Mouse (Mus musculus): Measurements from ENCODE around the gene Ubap1. TPM values are rescaled to one million over a fixed set of nuclear protein-coding genes. Genes with fewer than 3 reads are reported as not detected.
A peak's percentile ranks its signal among the peaks of the same experiment; 100 is the strongest.

Gene Ubap1
- 10 to 100 TPM; 35.1 to 38.4 TPM for total RNA-seq (2021)

- DNase-seq, result peak; percentile 95
Observed at GRCm38 (mm10) chr4:41348584-41349198, at the start of gene Ubap1. Gene Ubap1, plus strand, starts transcription at chr4:41348996.

GRCm38 (mm10) chr4:41303671-41304070 lies 45.1 kb upstream of the Ubap1 start:
- no peak for DNase-seq

GRCm38 (mm10) chr4:41304302-41304701 lies 44.5 kb upstream of the Ubap1 start:
- DNase-seq, result no peak

- DNase-seq, result no peak
Observed at GRCm38 (mm10) chr4:41307406-41307805, 41.4 kb upstream of the Ubap1 start.

GRCm38 (mm10) chr4:41310567-41311563 lies 37.9 kb upstream of the Ubap1 start:
- DNase-seq, result no peak

GRCm38 (mm10) chr4:41313722-41314121 lies 35.1 kb upstream of the Ubap1 start:
- no peak for DNase-seq

- DNase-seq, result peak; percentile 97
Observed at GRCm38 (mm10) chr4:41314141-41315129, 34.4 kb upstream of the Ubap1 start, which contains the start of gene Dcaf12. Gene Dcaf12, minus strand, starts transcription at chr4:41314889.

- no peak for DNase-seq
Observed at GRCm38 (mm10) chr4:41315173-41315572, 33.6 kb upstream of the Ubap1 start.

- DNase-seq, result no peak
Observed at GRCm38 (mm10) chr4:41318267-41318666, 30.5 kb upstream of the Ubap1 start.

- no peak for DNase-seq
Observed at GRCm38 (mm10) chr4:41320971-41321370, 27.8 kb upstream of the Ubap1 start.

- DNase-seq, result no peak
Observed at GRCm38 (mm10) chr4:41326876-41327275, 21.9 kb upstream of the Ubap1 start.

GRCm38 (mm10) chr4:41329481-41329880 lies 19.3 kb upstream of the Ubap1 start:
- DNase-seq, result no peak

- DNase-seq, result no peak
Observed at GRCm38 (mm10) chr4:41331085-41331484, 17.7 kb upstream of the Ubap1 start.

GRCm38 (mm10) chr4:41331698-41332421 lies 16.9 kb upstream of the Ubap1 start:
- DNase-seq, result no peak

GRCm38 (mm10) chr4:41336546-41336945 lies 12.2 kb upstream of the Ubap1 start:
- DNase-seq, result no peak

- DNase-seq, result no peak
Observed at GRCm38 (mm10) chr4:41340912-41341550, 7.8 kb upstream of the Ubap1 start.

- no peak for DNase-seq
Observed at GRCm38 (mm10) chr4:41346011-41346410, 2.8 kb upstream of the Ubap1 start.

GRCm38 (mm10) chr4:41347839-41348238 lies 957 bp upstream of the Ubap1 start:
- no peak for DNase-seq

GRCm38 (mm10) chr4:41349199-41349591 lies 399 bp downstream of the Ubap1 start:
- no peak for DNase-seq

- no peak for DNase-seq
Observed at GRCm38 (mm10) chr4:41352758-41353157, 4.0 kb downstream of the Ubap1 start.

GRCm38 (mm10) chr4:41353265-41353664 lies 4.5 kb downstream of the Ubap1 start:
- DNase-seq, result no peak

Measured in heart, postnatal 4 days (tissue).